Mouse (Mus musculus) stomach, embryonic 15.5 days (tissue): ENCODE results near the gene Kera. TPM values are rescaled to one million over a fixed set of nuclear protein-coding genes. Genes with fewer than 3 reads are reported as not detected.

Source experiments
- ATAC-seq: fragments of 200-750 bp; cut with Nextera tagmentation; 2 replicates; pipeline ENCODE4 v1.8.0; 2017; ENCODE audit warnings: low read depth, moderate number of reproducible peaks, moderate TSS enrichment; ENCODE audit not compliant: insufficient read depth, low FRiP score
- H3K27ac ChIP-seq: fragments of 300-500 bp; sonication (generic); 2 replicates; pipeline ENCODE4 v1.5.1; 2015; ENCODE audit warnings: mild to moderate bottlenecking, inconsistent platforms
- H3K27me3 ChIP-seq: fragments of 300-500 bp; sonication (generic); replicated peaks from 2 replicates; pipeline ENCODE4 v1.6.1; 2015; ENCODE audit warnings: inconsistent platforms
- H3K36me3 ChIP-seq: fragments of 300-500 bp; sonication (generic); 2 replicates; pipeline ENCODE4 v1.6.1; 2015; ENCODE audit warnings: inconsistent platforms
- H3K4me1 ChIP-seq: fragments of 300-500 bp; sonication (generic); 2 replicates; pipeline ENCODE4 v1.6.1; 2015; ENCODE audit warnings: inconsistent platforms
- H3K4me2 ChIP-seq: fragments of 300-500 bp; sonication (generic); 2 replicates; pipeline ENCODE4 v1.6.1; 2015; ENCODE audit warnings: mild to moderate bottlenecking, inconsistent platforms
- H3K4me3 ChIP-seq: fragments of 300-500 bp; sonication (generic); replicated peaks from 2 replicates; pipeline ENCODE4 v1.5.1; 2015; ENCODE audit warnings: inconsistent platforms
- H3K9ac ChIP-seq: fragments of 300-500 bp; sonication (generic); 2 replicates; pipeline ENCODE4 v1.6.1; 2015; ENCODE audit warnings: inconsistent platforms
- H3K9me3 ChIP-seq: fragments of 300-500 bp; sonication (generic); 2 replicates; pipeline ENCODE4 v1.6.1; 2016; ENCODE audit warnings: inconsistent platforms
- WGBS: fragments of 180-500 bp; shearing (Covaris S2); methylation state at CpG from one replicate; pipeline ENCODE4 v1.1.7; 2015; 5-methylcytosine and 5-hydroxymethylcytosine counted together
- polyA plus RNA-seq: library from polyadenylated mRNA; unstranded; fragments of >200 nt; fragmentation: Nextera tagmentation; extraction: Ambion mirVana; gene quantifications from 2 replicates; pipeline ENCODE4 v1.2.1, GENCODE M21; 2015

The Kera gene
- polyA plus RNA-seq, result 1.2 and 1.3 TPM in 2 replicates

GRCm38 (mm10) chr10:97606579-97606978, at the start of gene Kera:
Kera (plus strand) TSS chr10:97606879.
- H3K4me1 ChIP-seq, result no peaks in the 10 kb centered on the region
- no peak for ATAC-seq
- no peak within 1 kb of the TSS for H3K27ac ChIP-seq
- no peaks in the 10 kb centered on the region for H3K27me3 ChIP-seq
- no peaks in the 10 kb centered on the region for H3K9me3 ChIP-seq
- no peak within 1 kb of the TSS for H3K4me3 ChIP-seq
- no peak within 1 kb of the TSS for H3K4me2 ChIP-seq
- H3K36me3 ChIP-seq, result no peaks in the 10 kb centered on the region
- WGBS, result 70% methylated on average over 2 of the region's 2 CpGs
- no peak within 1 kb of the TSS for H3K9ac ChIP-seq

GRCm38 (mm10) chr10:97564957-97565856, 41.5 kb upstream of the Kera start, which contains the start of gene Lum:
Lum (plus strand) TSS chr10:97565128.
- H3K4me3 ChIP-seq, result peak within 1 kb of the TSS; percentile 29
- H3K27me3 ChIP-seq, result no peaks in the 10 kb centered on the region
- WGBS, result 37% methylated on average over 10 of the region's 10 CpGs
- H3K36me3 ChIP-seq, result 0 out of 2 replicates have a peak, but pooled peaks cover 2% of the 10 kb centered on the region
- ATAC-seq, result peak; percentile 39; the same call in 1 of the 2 replicates
- H3K4me2 ChIP-seq, result peak within 1 kb of the TSS; percentile 36
- no peaks in the 10 kb centered on the region for H3K4me1 ChIP-seq
- no peak within 1 kb of the TSS for H3K9ac ChIP-seq
- no peaks in the 10 kb centered on the region for H3K9me3 ChIP-seq
- H3K27ac ChIP-seq, result peak within 1 kb of the TSS; percentile 81

GRCm38 (mm10) chr10:97567489-97568135, 39.1 kb upstream of the Kera start:
- H3K4me3 ChIP-seq, result 0 out of 2 replicates have a peak overlapping the region, but pooled peaks have one; percentile 15
- WGBS, result 60% methylated on average over 8 of the region's 8 CpGs

GRCm38 (mm10) chr10:97582543-97583231, 24.0 kb upstream of the Kera start:
- Histone ChIP-seq H3K4me3 (no peak overlapping the region), H3K27me3 (no peaks in the 10 kb centered on the region), H3K27ac (no peak overlapping the region; the same call in 1 of the 2 replicates), H3K4me2 (no peak overlapping the region), H3K9ac (no peak overlapping the region), H3K4me1 (peaks cover 4% of the 10 kb centered on the region; the same call in 1 of the 2 replicates), H3K9me3 (no peaks in the 10 kb centered on the region), H3K36me3 (no peaks in the 10 kb centered on the region)
- WGBS, result 54% methylated on average over 4 of the region's 4 CpGs
- no peak for ATAC-seq

More at GRCm38 (mm10) chr10:97567489-97568135, 39.1 kb upstream of the Kera start:
- no peak overlapping the region for H3K9ac ChIP-seq
- no peaks in the 10 kb centered on the region for H3K4me1 ChIP-seq
- 0 out of 2 replicates have a peak, but pooled peaks cover 2% of the 10 kb centered on the region for H3K36me3 ChIP-seq
- no peak for ATAC-seq
- no peak overlapping the region for H3K27ac ChIP-seq
- H3K4me2 ChIP-seq, result peak overlapping the region; percentile 31; the same call in 1 of the 2 replicates
- no peaks in the 10 kb centered on the region for H3K27me3 ChIP-seq
- H3K9me3 ChIP-seq, result no peaks in the 10 kb centered on the region

- H3K4me1 ChIP-seq, result peaks cover 4% of the 10 kb centered on the region; the same call in 1 of the 2 replicates
- no peak overlapping the region for H3K4me2 ChIP-seq
- no peaks in the 10 kb centered on the region for H3K9me3 ChIP-seq
- H3K9ac ChIP-seq, result no peak overlapping the region
- WGBS, result 20% methylated on average over 3 of the region's 3 CpGs
- ATAC-seq, result no peak
- no peaks in the 10 kb centered on the region for H3K36me3 ChIP-seq
- no peak overlapping the region for H3K4me3 ChIP-seq
- peak overlapping the region; percentile 26; the same call in 1 of the 2 replicates for H3K27ac ChIP-seq
- H3K27me3 ChIP-seq, result no peaks in the 10 kb centered on the region
These were observed 22.5 kb upstream of the Kera start for GRCm38 (mm10) chr10:97584176-97584575.

GRCm38 (mm10) chr10:97587159-97587558, 19.5 kb upstream of the Kera start:
- no peaks in the 10 kb centered on the region for H3K27me3 ChIP-seq

GRCm38 (mm10) chr10:97589574-97589973, 17.1 kb upstream of the Kera start:
- Histone ChIP-seq H3K4me2 (no peak overlapping the region), H3K27ac (peak overlapping the region; percentile 78), H3K36me3 (no peaks in the 10 kb centered on the region), H3K4me1 (peaks cover 3% of the 10 kb centered on the region; the same call in 1 of the 2 replicates), H3K27me3 (no peaks in the 10 kb centered on the region), H3K9me3 (no peaks in the 10 kb centered on the region), H3K9ac (no peak overlapping the region), H3K4me3 (no peak overlapping the region)
- 69% methylated on average over 6 of the region's 6 CpGs for WGBS
- no peak for ATAC-seq

More at GRCm38 (mm10) chr10:97587159-97587558, 19.5 kb upstream of the Kera start:
- ATAC-seq, result no peak; the same call in 1 of the 2 replicates
- no peaks in the 10 kb centered on the region for H3K9me3 ChIP-seq
- H3K4me2 ChIP-seq, result no peak overlapping the region
- no peak overlapping the region for H3K9ac ChIP-seq
- peak overlapping the region; percentile 55 for H3K27ac ChIP-seq
- H3K4me3 ChIP-seq, result no peak overlapping the region
- 38% methylated on average over 5 of the region's 5 CpGs for WGBS
- H3K36me3 ChIP-seq, result no peaks in the 10 kb centered on the region
- H3K4me1 ChIP-seq, result peaks cover 7% of the 10 kb centered on the region; the same call in 1 of the 2 replicates

GRCm38 (mm10) chr10:97591036-97591435, 15.6 kb upstream of the Kera start:
- no peaks in the 10 kb centered on the region for H3K36me3 ChIP-seq
- peaks cover 3% of the 10 kb centered on the region; the same call in 1 of the 2 replicates for H3K4me1 ChIP-seq
- no peak overlapping the region for H3K4me2 ChIP-seq
- WGBS, result 22% methylated on average over 3 of the region's 3 CpGs
- H3K27ac ChIP-seq, result peak overlapping the region; percentile 71; the same call in 1 of the 2 replicates
- no peak for ATAC-seq
- H3K9me3 ChIP-seq, result no peaks in the 10 kb centered on the region
- H3K4me3 ChIP-seq, result no peak overlapping the region
- H3K9ac ChIP-seq, result no peak overlapping the region
- H3K27me3 ChIP-seq, result no peaks in the 10 kb centered on the region

- no peaks in the 10 kb centered on the region for H3K9me3 ChIP-seq
- H3K27ac ChIP-seq, result no peak overlapping the region; the same call in 1 of the 2 replicates
- H3K4me2 ChIP-seq, result no peak overlapping the region
- H3K9ac ChIP-seq, result no peak overlapping the region
- H3K4me1 ChIP-seq, result peaks cover 3% of the 10 kb centered on the region; the same call in 1 of the 2 replicates
- no peak for ATAC-seq
- WGBS, result 37% methylated on average over 3 of the region's 3 CpGs
- H3K36me3 ChIP-seq, result no peaks in the 10 kb centered on the region
- no peak overlapping the region for H3K4me3 ChIP-seq
- no peaks in the 10 kb centered on the region for H3K27me3 ChIP-seq
These were observed 15.0 kb upstream of the Kera start for GRCm38 (mm10) chr10:97591685-97592084.

GRCm38 (mm10) chr10:97595680-97596079, 11.0 kb upstream of the Kera start:
- no peak overlapping the region for H3K4me2 ChIP-seq
- 71% methylated on average over 1 of the region's 1 CpGs for WGBS
- H3K27ac ChIP-seq, result no peak overlapping the region

GRCm38 (mm10) chr10:97601744-97602143, 4.9 kb upstream of the Kera start:
- WGBS, result 54% methylated on average over 4 of the region's 4 CpGs
- no peak overlapping the region for H3K27ac ChIP-seq

More at GRCm38 (mm10) chr10:97595680-97596079, 11.0 kb upstream of the Kera start:
- no peaks in the 10 kb centered on the region for H3K36me3 ChIP-seq
- no peak for ATAC-seq
- no peak overlapping the region for H3K4me3 ChIP-seq
- H3K9ac ChIP-seq, result no peak overlapping the region
- no peaks in the 10 kb centered on the region for H3K9me3 ChIP-seq
- no peaks in the 10 kb centered on the region for H3K27me3 ChIP-seq
- no peaks in the 10 kb centered on the region for H3K4me1 ChIP-seq

More at GRCm38 (mm10) chr10:97601744-97602143, 4.9 kb upstream of the Kera start:
- ATAC-seq, result no peak
- Histone ChIP-seq H3K9ac (no peak overlapping the region), H3K4me1 (no peaks in the 10 kb centered on the region), H3K4me2 (no peak overlapping the region), H3K36me3 (no peaks in the 10 kb centered on the region), H3K27me3 (no peaks in the 10 kb centered on the region), H3K9me3 (no peaks in the 10 kb centered on the region), H3K4me3 (no peak overlapping the region)
